Mouse (Mus musculus) embryonic facial prominence, embryonic 14.5 days (tissue): ENCODE measurements around the gene Clns1a. TPM values are rescaled to one million over a fixed set of nuclear protein-coding genes. Genes with fewer than 3 reads are reported as not detected.

Source experiments
- ATAC-seq: fragments of 200-750 bp; cut with Nextera tagmentation; 2 replicates; pipeline ENCODE4 v1.8.0; 2017; ENCODE audit warnings: low read depth, moderate number of reproducible peaks, moderate TSS enrichment
- DNase-seq: peaks from one replicate; pipeline ENCODE4 v3.0.0-alpha.2; 2015; ENCODE audit warnings: low spot score
- H3K27ac ChIP-seq: fragments of 300-500 bp; sonication (generic); replicated peaks from 2 replicates; pipeline ENCODE4 v1.5.1; 2014; ENCODE audit warnings: low read depth, mild to moderate bottlenecking, low read length, moderate library complexity
- H3K27me3 ChIP-seq: fragments of 300-500 bp; sonication (generic); replicated peaks from 2 replicates; pipeline ENCODE4 v1.6.1; 2014; ENCODE audit warnings: low read length; ENCODE audit not compliant: control insufficient read depth, insufficient read depth
- H3K36me3 ChIP-seq: fragments of 300-500 bp; sonication (generic); 2 replicates; pipeline ENCODE4 v1.6.1; 2014; ENCODE audit warnings: low read length, mixed read lengths; ENCODE audit not compliant: control insufficient read depth, insufficient read depth
- H3K4me1 ChIP-seq: fragments of 300-500 bp; sonication (generic); 2 replicates; pipeline ENCODE4 v1.6.1; 2014; ENCODE audit warnings: antibody characterized with exemption, low read length; ENCODE audit not compliant: control insufficient read depth, insufficient read depth
- H3K4me2 ChIP-seq: fragments of 300-500 bp; sonication (generic); 2 replicates; pipeline ENCODE4 v1.6.1; 2014; ENCODE audit warnings: low read depth, mild to moderate bottlenecking, low read length, moderate library complexity, mixed read lengths
- H3K4me3 ChIP-seq: fragments of 300-500 bp; sonication (generic); 2 replicates; pipeline ENCODE4 v1.5.1; 2014; ENCODE audit warnings: low read depth, mild to moderate bottlenecking, low read length
- H3K9ac ChIP-seq: fragments of 300-500 bp; sonication (generic); 2 replicates; pipeline ENCODE4 v1.6.1; 2014; ENCODE audit warnings: low read depth, mild to moderate bottlenecking, low read length, moderate library complexity, mixed read lengths
- H3K9me3 ChIP-seq: fragments of 300-500 bp; sonication (generic); 2 replicates; pipeline ENCODE4 v1.6.1; 2016; ENCODE audit warnings: low read length; ENCODE audit not compliant: control insufficient read depth
- WGBS: fragments of 180-500 bp; shearing (Covaris S2); extraction: QIAGEN DNeasy Blood & Tissue Kit; methylation state at CpG from one replicate; pipeline ENCODE4 v1.1.7; 2014; 5-methylcytosine and 5-hydroxymethylcytosine counted together
- polyA plus RNA-seq: library from polyadenylated mRNA; unstranded; fragments of >200 nt; fragmentation: Nextera tagmentation; extraction: Ambion mirVana; gene quantifications from 2 replicates; pipeline ENCODE4 v1.2.1, GENCODE M21; 2014

Clns1a gene
- polyA plus RNA-seq, 1 experiment from 2014 or later, result 162 TPM

GRCm38 (mm10) chr7:97747787-97748497, 51.5 kb downstream of the Clns1a start:
- Histone ChIP-seq H3K9me3 (no peaks in the 10 kb centered on the region), H3K4me1 (peaks cover 11% of the 10 kb centered on the region; the same call in 1 of the 2 replicates), H3K27me3 (no peaks in the 10 kb centered on the region), H3K4me3 (no peak overlapping the region), H3K4me2 (peak overlapping the region; percentile 37), H3K36me3 (no peaks in the 10 kb centered on the region), H3K27ac (no peak overlapping the region), H3K9ac (no peak overlapping the region)
- ATAC-seq, result peak; percentile 73
- DNase-seq, result peak; percentile 94
- 26% methylated on average over 28 of the region's 28 CpGs for WGBS

GRCm38 (mm10) chr7:97748527-97749206, 52.2 kb downstream of the Clns1a start:
- WGBS, result 65% methylated on average over 10 of the region's 10 CpGs
- Histone ChIP-seq H3K9ac (0 out of 2 replicates have a peak overlapping the region, but pooled peaks have one; percentile 4), H3K4me3 (0 out of 2 replicates have a peak overlapping the region, but pooled peaks have one; percentile 11), H3K4me2 (peak overlapping the region; percentile 44), H3K4me1 (peaks cover 11% of the 10 kb centered on the region; the same call in 1 of the 2 replicates), H3K27me3 (no peaks in the 10 kb centered on the region), H3K36me3 (no peaks in the 10 kb centered on the region), H3K27ac (peak overlapping the region; percentile 28; the same call in 1 of the 2 replicates), H3K9me3 (no peaks in the 10 kb centered on the region)
- DNase-seq, result no peak
- ATAC-seq, result peak; percentile 10; the same call in 1 of the 2 replicates

- Histone ChIP-seq H3K27ac (peak overlapping the region; percentile 28; the same call in 1 of the 2 replicates), H3K4me3 (peak overlapping the region; percentile 11; the same call in 1 of the 2 replicates), H3K9ac (0 out of 2 replicates have a peak overlapping the region, but pooled peaks have one; percentile 4), H3K9me3 (no peaks in the 10 kb centered on the region), H3K4me1 (peaks cover 11% of the 10 kb centered on the region; the same call in 1 of the 2 replicates), H3K4me2 (peak overlapping the region; percentile 44), H3K27me3 (no peaks in the 10 kb centered on the region), H3K36me3 (no peaks in the 10 kb centered on the region)
- DNase-seq (peak; percentile 27), ATAC-seq (no peak)
- WGBS, result 35% methylated on average over 19 of the region's 19 CpGs
Measured at GRCm38 (mm10) chr7:97749207-97750190, 53.1 kb downstream of the Clns1a start.

GRCm38 (mm10) chr7:97756967-97757881, 60.8 kb downstream of the Clns1a start:
- H3K4me1 ChIP-seq, result no peaks in the 10 kb centered on the region
- no peaks in the 10 kb centered on the region for H3K36me3 ChIP-seq
- peak; percentile 84 for ATAC-seq
- DNase-seq, result peak; percentile 29
- peak overlapping the region; percentile 37 for H3K4me2 ChIP-seq
- no peaks in the 10 kb centered on the region for H3K9me3 ChIP-seq
- no peaks in the 10 kb centered on the region for H3K27me3 ChIP-seq
- no peak overlapping the region for H3K27ac ChIP-seq
- H3K9ac ChIP-seq, result no peak overlapping the region
- H3K4me3 ChIP-seq, result no peak overlapping the region
- 44% methylated on average over 18 of the region's 18 CpGs for WGBS

- no peak overlapping the region for H3K9ac ChIP-seq
- H3K4me3 ChIP-seq, result no peak overlapping the region
- H3K27me3 ChIP-seq, result no peaks in the 10 kb centered on the region
- H3K4me2 ChIP-seq, result no peak overlapping the region
- ATAC-seq (no peak), DNase-seq (no peak)
- no peaks in the 10 kb centered on the region for H3K9me3 ChIP-seq
- H3K36me3 ChIP-seq, result no peaks in the 10 kb centered on the region
- WGBS, result 70% methylated on average over 11 of the region's 11 CpGs
- no peak overlapping the region for H3K27ac ChIP-seq
- no peaks in the 10 kb centered on the region for H3K4me1 ChIP-seq
Measured at GRCm38 (mm10) chr7:97764591-97764990, 68.2 kb downstream of the Clns1a start.

GRCm38 (mm10) chr7:97765181-97765962, 68.9 kb downstream of the Clns1a start:
- H3K4me1 ChIP-seq, result no peaks in the 10 kb centered on the region
- no peak overlapping the region for H3K27ac ChIP-seq
- no peaks in the 10 kb centered on the region for H3K27me3 ChIP-seq
- no peak overlapping the region for H3K4me3 ChIP-seq
- no peaks in the 10 kb centered on the region for H3K9me3 ChIP-seq
- 92% methylated on average over 21 of the region's 21 CpGs for WGBS
- no peak overlapping the region for H3K4me2 ChIP-seq
- peak; percentile 36 for DNase-seq
- no peaks in the 10 kb centered on the region for H3K36me3 ChIP-seq
- no peak overlapping the region for H3K9ac ChIP-seq
- no peak for ATAC-seq

- WGBS, result 81% methylated on average over 5 of the region's 5 CpGs
- no peaks in the 10 kb centered on the region for H3K27me3 ChIP-seq
- no peak overlapping the region for H3K4me2 ChIP-seq
- H3K4me3 ChIP-seq, result no peak overlapping the region
- no peaks in the 10 kb centered on the region for H3K9me3 ChIP-seq
- no peaks in the 10 kb centered on the region for H3K36me3 ChIP-seq
- H3K4me1 ChIP-seq, result no peaks in the 10 kb centered on the region
- no peak overlapping the region for H3K27ac ChIP-seq
- no peak for DNase-seq
- ATAC-seq, result no peak
- no peak overlapping the region for H3K9ac ChIP-seq
Measured at GRCm38 (mm10) chr7:97765963-97766347, 69.5 kb downstream of the Clns1a start.
